Mouse (Mus musculus) bone marrow, adult 2 months (tissue): Measurements from ENCODE around the gene Cdk7. TPM values are rescaled to one million over a fixed set of nuclear protein-coding genes. Genes with fewer than 3 reads are reported as not detected.
A peak's percentile ranks its signal among the peaks of the same experiment; 100 is the strongest.

Source experiments
- H3K27ac ChIP-seq: fragments of 200-500 bp; 2 replicates; pipeline ENCODE4 v1.5.1; 2012; ENCODE audit warnings: low read depth, mild to moderate bottlenecking, control low read depth, inconsistent platforms, low read length; ENCODE audit not compliant: control insufficient read depth, poor library complexity, insufficient read depth
- H3K4me1 ChIP-seq: fragments of 200-500 bp; 2 replicates; pipeline ENCODE4 v1.6.1; 2011; ENCODE audit warnings: low read length; ENCODE audit not compliant: control insufficient read depth, insufficient read depth
- H3K4me3 ChIP-seq: fragments of 200-500 bp; replicated peaks from 2 replicates; pipeline ENCODE3; 2011; ENCODE audit warnings: mild to moderate bottlenecking, low read depth, low read length, control low read depth; ENCODE audit not compliant: control insufficient read depth
- CTCF ChIP-seq: fragments of 200-500 bp; IDR thresholded peaks from 2 replicates; pipeline ENCODE4 v1.5.1; 2011; ENCODE audit warnings: low read length, control low read depth; ENCODE audit not compliant: control insufficient read depth, insufficient read depth
- POLR2A ChIP-seq: fragments of 200-500 bp; IDR thresholded peaks from 2 replicates; pipeline ENCODE4 v1.6.1; 2011; ENCODE audit warnings: low read depth, mild to moderate bottlenecking, control low read depth, low read length, borderline replicate concordance; ENCODE audit not compliant: control insufficient read depth
- WGBS: fragments of 180-500 bp; shearing (Covaris S2); methylation state at CpG from one replicate; pipeline ENCODE4 v1.1.7; 2018; 5-methylcytosine and 5-hydroxymethylcytosine counted together
- polyA plus RNA-seq: library from polyadenylated mRNA; stranded (reverse); fragments of >200 nt; gene quantifications from 2 replicates; pipeline ENCODE4 v1.2.4, GENCODE M21; 2011; ENCODE audit warnings: low replicate concordance; ENCODE audit not compliant: missing spikeins, insufficient read depth, insufficient read length

The Cdk7 gene
- polyA plus RNA-seq, 1 experiment: 24.2 TPM

DNA sequence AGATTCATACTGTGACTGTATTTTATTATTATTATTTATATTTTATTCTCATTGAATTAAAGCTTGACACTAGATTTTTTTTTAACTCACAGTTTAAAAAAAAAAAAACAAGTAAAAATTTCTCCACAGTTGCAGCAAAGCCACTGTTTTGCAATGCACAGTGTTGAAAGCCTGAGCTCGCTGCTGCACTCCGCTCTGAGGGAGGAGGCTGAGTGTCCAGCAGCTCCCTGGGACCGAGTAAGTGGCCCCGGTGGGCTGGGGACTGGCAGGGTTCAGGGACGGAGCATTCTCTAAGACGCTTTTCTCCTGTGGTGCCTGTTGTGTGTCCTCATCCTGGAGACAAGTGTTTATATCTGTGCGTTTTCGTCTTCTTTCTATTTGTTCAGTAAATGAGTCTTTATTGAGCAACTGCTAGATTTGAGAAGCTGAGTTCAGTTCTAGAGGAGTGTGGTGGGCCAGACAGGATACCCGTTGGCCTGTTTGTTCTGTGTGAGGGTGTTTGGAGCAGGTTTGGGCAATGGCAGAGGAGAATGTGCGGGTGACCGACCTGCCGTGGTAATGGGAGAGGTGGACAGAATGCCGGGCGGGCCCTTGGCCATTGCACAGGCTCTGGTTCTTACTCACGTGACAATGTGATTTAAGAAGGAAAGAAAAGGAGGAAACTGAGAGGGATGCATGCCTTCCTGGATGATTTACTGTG, 54.7 kb downstream of the Cdk7 start:
- Histone ChIP-seq H3K27ac (peak overlapping the region; percentile 86), H3K4me1 (peaks cover 1% of the 10 kb centered on the region; the same call in 1 of the 2 replicates), H3K4me3 (peak overlapping the region; percentile 79)
- WGBS: 48% methylated on average over 15 of the region's 15 CpGs
- TF ChIP-seq CTCF: no peak
- TF ChIP-seq POLR2A: peak; percentile 43; the same call in 1 of the 2 replicates

DNA sequence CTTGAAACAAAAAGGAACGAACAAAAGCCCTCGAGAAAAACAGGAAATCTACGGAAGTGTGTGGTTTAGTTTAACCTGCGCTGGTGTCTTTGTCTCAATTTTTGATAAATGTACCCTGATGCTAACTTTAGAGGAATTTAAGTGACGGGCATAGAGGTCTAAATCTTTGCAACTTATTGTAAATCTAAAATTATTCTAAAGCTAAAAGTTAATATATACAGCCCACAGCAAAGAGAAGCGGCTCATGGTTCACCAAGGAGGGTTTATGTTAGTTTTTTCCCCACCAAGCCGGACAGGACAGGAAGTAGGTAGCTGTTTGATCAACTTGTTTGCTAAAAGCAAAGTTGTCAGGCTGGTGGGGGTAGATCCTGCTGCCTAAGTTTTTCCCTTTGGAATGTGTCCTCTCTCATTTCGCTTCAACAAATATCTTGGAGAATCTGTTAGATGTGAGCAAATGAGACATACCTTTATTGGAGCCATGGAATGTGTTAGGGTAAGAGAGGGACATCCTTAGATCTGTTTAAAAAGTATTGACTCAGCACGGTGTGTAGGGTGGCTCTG, 60.5 kb downstream of the Cdk7 start:
- TF ChIP-seq POLR2A: no peak
- TF ChIP-seq CTCF: no peak
- H3K27ac ChIP-seq: peak overlapping the region; percentile 62; the same call in 1 of the 2 replicates

DNA sequence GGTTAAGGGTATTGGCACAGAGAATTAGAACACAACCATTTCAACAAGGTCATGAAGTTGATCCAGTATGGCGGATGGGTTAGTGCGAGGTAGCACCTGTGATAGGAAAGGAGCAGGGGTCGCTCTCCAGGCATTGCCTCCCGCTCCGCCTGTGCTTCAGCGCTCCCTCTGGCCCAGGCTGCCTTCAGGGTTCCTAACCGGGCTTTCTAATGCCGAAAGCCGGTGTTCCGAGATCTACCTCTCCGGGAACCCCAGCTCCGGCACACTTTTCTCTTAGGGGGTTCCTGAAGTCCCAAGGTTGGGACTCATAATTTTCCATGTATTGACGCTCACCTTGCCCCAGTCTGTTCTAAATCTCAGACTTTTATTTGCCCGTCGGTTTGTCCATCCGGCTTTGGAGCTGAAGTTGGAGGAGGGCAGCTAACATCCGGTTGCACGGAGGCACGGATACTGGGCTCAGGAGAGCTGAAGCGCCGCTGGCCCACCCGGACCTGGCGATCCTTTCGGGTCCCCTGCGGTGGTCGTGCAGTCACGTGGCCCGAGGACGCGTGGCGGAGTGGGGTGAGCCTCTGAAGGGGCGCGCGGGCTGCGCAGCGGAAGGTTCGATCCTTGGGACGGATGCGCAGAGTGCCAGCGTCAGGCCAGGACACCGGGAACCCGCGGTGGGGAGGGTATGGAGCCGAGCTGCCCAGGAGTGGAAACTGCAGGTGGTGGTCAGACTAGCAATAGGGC, 61.3 kb downstream of the Cdk7 start, which contains the start of gene Ccdc125:
Gene Ccdc125, plus strand, starts transcription at position 427 of the 732 bp plus-strand sequence.
- Histone ChIP-seq H3K27ac (peak within 1 kb of the TSS; percentile 94), H3K4me3 (peak within 1 kb of the TSS; percentile 80), H3K4me1 (no peaks in the 10 kb centered on the region; the same call in 1 of the 2 replicates)
- TF ChIP-seq CTCF (no peak), POLR2A (no peak)
- 1% methylated on average over 44 of the region's 44 CpGs for WGBS

More for the DNA sequence above, 60.5 kb downstream of the Cdk7 start:
- 6% methylated on average over 9 of the region's 9 CpGs for WGBS
- Histone ChIP-seq H3K4me1 (no peaks in the 10 kb centered on the region; the same call in 1 of the 2 replicates), H3K4me3 (peak overlapping the region; percentile 44)

DNA sequence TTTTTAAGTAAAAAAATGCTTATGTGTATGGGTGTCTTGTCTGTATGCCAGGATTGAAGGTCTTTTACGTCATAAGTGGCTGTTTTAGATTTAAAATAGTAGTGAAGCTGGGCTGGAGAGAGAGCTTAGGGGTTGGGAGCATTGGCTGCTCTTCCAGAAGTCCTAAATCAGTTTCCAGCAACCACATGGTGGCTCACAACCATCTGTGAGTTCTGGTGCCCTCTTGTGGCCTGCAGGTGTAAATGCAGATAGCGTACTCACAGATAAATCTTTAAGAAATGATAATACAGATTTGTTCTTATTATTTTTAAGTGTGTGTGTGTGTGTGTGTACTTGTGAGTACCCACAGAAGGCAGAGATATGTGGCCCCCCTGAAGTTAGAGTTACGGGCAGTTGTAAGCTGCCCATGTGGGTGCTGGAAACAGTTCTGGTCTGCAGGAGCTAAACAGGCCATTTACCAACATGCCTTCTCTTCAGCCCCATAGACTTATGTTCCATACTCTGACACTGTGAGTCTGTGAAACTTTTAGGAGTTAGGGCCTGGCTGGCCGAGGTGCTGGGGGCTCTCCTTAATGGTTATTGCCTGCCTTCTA, 70.8 kb downstream of the Cdk7 start:
- Histone ChIP-seq H3K27ac (no peak overlapping the region), H3K4me1 (no peaks in the 10 kb centered on the region), H3K4me3 (no peak overlapping the region)
- WGBS: 19% methylated on average over 4 of the region's 4 CpGs
- TF ChIP-seq POLR2A (no peak), CTCF (peak; percentile 84)

DNA sequence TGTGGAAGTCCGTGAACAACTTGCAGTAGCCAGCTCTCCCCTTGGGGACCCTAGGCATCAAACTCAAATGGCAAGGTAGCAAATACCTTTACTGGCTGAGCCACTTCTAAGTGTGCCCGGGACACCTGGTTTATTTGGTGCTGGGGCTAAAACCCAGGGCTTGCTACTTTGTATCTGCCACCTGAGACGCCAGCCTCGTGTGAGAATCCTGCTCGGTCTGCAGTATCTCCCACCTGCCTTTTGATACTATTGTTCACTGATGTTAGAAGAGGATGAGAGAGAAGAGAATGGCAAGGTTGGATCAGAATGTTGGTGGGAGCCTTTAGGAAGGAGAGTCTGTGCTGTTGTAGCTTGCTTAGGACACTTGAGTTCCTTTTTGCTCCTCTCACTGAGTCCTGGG, 72.6 kb downstream of the Cdk7 start:
- no peak overlapping the region for H3K4me3 ChIP-seq
- H3K4me1 ChIP-seq: no peaks in the 10 kb centered on the region
- H3K27ac ChIP-seq: no peak overlapping the region
- TF ChIP-seq CTCF: no peak
- no peak for TF ChIP-seq POLR2A
- 96% methylated on average over 5 of the region's 5 CpGs for WGBS

Other genes with a start within 250 kb of the Cdk7 start
- gene Gtf2h2, start 238.4 kb downstream of the Cdk7 start, polyA plus RNA-seq: 12.1 and 26.1 TPM in 2 replicates
- 0.60 TPM in 1 of 2 replicates, not detected in the other for gene Ocln, start 178.2 kb downstream of the Cdk7 start, polyA plus RNA-seq
- 1.4 TPM in 1 of 2 replicates, not detected in the other for gene Marveld2, start 114.0 kb downstream of the Cdk7 start, polyA plus RNA-seq
- 65.5 and 83.2 TPM in 2 replicates for gene Ak6, start 80.0 kb downstream of the Cdk7 start, polyA plus RNA-seq
- 5.0 and 11.9 TPM in 2 replicates for gene Rad17, start 79.9 kb downstream of the Cdk7 start, polyA plus RNA-seq
- gene Taf9, start 79.4 kb downstream of the Cdk7 start, polyA plus RNA-seq: 5.2 and 8.7 TPM in 2 replicates
- gene Ccdc125, start 61.2 kb downstream of the Cdk7 start, polyA plus RNA-seq: 11.6 and 18.3 TPM in 2 replicates
- 35.3 and 44.2 TPM in 2 replicates for gene Mrps36, start 13.7 kb upstream of the Cdk7 start, polyA plus RNA-seq
- gene Cenph, start 45.0 kb upstream of the Cdk7 start, polyA plus RNA-seq: 50.0 and 67.5 TPM in 2 replicates
- gene Ccnb1, start 55.6 kb upstream of the Cdk7 start, polyA plus RNA-seq: 62.2 and 75.7 TPM in 2 replicates
- gene Slc30a5, start 102.5 kb upstream of the Cdk7 start, polyA plus RNA-seq: 20.7 and 23.2 TPM in 2 replicates